Mouse (Mus musculus): ENCODE measurements at regions not wholly inside any gene's neighbourhood (a gene's known extent, or its start where the extent isn't known, plus 50 kb on each side); places are given as distances from the start of the nearest gene placed in this dataset.

- DNase-seq: no peak
Measured at GRCm38 (mm10) chr11:71414403-71415140, 184.0 kb upstream of the Nlrp1b start.

GRCm38 (mm10) chr11:71415451-71415850, 184.9 kb upstream of the Nlrp1b start:
- DNase-seq: no peak

GRCm38 (mm10) chr11:71422291-71422840, 191.8 kb upstream of the Nlrp1b start:
- no peak for DNase-seq

GRCm38 (mm10) chr11:71423242-71423641, 192.7 kb upstream of the Nlrp1b start:
- no peak for DNase-seq

DNA sequence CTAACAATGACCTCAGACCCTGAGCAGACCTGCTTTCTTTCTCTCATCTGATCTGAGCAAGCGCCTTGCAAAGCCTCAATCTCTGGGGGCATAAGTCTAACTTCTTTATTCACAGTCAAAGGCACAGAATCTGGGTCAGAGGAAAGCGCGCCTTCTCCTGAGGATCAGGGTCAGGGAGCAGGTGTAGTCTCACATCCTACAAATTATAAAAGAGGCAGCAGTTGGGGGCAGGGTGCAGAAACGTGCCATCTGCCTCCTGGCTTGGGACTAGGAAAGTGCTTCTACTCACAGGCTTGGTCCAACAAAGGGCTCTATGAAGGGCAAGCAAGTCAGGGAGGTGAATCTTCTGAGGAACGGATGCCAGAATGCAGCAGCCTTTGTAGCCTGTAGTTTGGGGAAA, 194.3 kb upstream of the Nlrp1b start:
- no peak for DNase-seq

DNA sequence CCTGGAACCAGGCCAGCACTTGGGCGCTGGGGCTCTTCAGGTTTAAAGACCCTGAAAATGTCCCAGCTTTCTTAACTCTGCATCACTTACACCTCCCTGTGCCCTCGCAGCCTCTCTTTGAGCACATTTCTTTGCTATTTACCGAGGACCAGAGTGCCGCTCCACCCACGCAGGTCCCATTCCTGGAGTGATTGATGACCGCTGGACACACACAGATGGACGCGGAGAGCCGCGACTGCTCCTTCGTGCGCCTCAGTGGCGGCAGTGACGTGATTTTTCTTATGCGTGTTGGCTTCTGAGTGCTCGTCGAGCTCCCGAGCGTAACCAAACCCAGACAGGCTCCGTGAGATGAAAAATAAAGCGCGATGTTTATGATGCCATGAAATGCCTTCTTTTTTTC, 199.2 kb upstream of the Nlrp1b start:
- DNase-seq: no peak

DNA sequence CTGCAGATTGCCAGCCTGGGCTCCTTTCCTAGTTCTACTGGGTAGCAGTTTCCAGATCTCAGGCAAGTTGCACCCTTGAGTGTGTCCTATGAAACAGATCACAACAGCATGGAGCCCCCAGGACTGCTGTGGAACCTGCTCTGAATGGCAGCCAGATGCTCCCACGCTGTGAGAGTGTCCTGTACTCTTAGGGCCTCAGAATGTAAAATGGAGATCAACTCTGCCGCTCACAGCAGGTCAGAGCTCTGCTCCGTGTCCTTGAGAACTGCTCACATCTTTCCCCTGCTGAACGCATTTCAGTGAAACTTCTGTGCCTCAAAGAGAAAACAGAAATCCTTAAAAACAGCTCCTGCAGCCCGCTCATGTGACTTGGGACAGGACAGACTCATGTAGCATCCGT, 203.7 kb upstream of the Nlrp1b start:
- DNase-seq: no peak

- no peak for DNase-seq
Measured at GRCm38 (mm10) chr11:71434886-71435285, 204.4 kb upstream of the Nlrp1b start.

- DNase-seq: no peak
Measured at GRCm38 (mm10) chr11:71435745-71436144, 205.2 kb upstream of the Nlrp1b start.

DNA sequence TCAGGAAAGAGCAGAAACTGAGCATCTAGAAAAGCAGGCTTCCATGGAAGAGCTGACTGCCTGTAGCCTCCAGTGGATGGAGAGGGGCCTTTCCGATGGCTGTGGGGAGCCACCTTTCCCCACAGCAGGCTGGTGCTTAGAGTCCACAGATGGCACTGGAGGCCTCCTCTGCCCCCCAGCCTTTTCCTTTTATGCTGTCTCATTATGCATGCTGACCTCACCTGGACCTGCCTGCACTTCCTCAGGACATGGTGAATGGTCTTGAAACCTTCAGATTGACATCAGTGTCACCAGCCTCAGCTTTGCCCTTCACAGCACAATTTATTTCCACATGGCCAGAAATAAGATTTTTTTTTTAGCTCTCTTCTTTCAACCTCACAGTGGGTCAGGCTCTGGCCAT, 205.8 kb upstream of the Nlrp1b start:
- DNase-seq: no peak

- DNase-seq: peak; percentile 68 to 69
Measured at GRCm38 (mm10) chr11:71436801-71437200, 206.3 kb upstream of the Nlrp1b start.

DNA sequence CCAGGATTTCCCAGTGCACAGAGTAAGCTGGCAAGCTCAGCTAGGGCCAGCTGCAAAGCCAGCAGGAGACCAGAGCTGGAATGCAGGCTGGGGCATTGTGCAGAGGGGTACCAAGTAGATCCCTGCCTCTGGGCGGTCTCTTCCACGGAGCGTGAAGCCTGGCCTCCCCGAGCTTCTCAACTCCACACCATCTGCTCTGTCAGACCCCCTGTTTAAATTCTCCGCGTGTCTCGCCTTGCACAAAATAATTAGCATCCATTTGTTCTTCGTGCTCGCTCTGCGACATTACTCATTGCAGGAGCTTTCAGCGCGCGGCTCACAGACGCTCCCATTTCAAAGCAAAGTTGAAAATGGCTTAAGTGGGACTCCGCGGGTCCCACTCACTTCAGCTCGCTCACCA, 209.3 kb upstream of the Nlrp1b start:
- peak; percentile 70 to 72 for DNase-seq

GRCm38 (mm10) chr11:71440392-71440791, 209.9 kb upstream of the Nlrp1b start:
- DNase-seq: peak in 1 of 2 experiments; percentile 19

- no peak for DNase-seq
Measured at GRCm38 (mm10) chr11:71444056-71444455, 213.5 kb upstream of the Nlrp1b start.

DNA sequence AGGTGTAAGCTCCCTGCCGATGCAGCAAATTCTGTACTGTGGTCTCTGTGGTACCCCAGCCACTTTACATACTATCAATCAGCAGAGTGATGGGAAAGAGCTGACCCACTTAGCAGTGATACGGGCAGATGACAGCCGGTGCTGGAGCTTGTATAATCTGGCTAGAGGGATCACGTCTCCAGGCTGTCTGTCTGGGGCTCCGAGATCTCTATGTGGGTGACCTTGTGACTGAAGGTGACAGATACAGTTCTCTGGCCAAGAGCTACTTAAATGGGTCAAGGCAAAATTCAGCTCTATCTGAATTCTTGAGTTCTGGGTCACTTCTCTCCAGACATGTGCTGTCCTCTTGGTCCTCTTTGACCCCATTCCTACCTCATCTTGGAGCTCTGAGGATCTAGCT, 216.1 kb upstream of the Nlrp1b start:
- no peak for DNase-seq

- peak in 1 of 2 experiments; percentile 37 for DNase-seq
Measured at GRCm38 (mm10) chr11:71447841-71448745, 217.6 kb upstream of the Nlrp1b start.

DNA sequence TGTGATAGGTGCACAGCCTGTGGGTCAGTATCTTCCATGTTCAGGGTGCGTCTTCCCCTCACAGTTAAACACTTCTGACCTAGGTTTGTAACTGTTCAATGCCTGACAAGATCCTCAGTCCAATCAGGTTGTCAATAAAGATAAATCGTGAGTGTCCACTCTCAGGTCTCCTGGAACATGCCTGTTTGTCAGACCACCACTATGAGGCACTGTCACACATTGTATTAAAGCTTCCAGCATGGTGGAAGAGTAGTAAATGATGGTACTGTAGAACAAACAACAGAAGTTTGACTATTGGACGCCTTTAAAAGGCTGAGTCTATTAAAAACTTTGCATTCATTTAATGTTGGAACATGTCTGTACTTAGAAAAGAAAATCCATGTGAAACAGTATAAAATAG, 249.6 kb upstream of the Nlrp1b start:
- DNase-seq: no peak

DNA sequence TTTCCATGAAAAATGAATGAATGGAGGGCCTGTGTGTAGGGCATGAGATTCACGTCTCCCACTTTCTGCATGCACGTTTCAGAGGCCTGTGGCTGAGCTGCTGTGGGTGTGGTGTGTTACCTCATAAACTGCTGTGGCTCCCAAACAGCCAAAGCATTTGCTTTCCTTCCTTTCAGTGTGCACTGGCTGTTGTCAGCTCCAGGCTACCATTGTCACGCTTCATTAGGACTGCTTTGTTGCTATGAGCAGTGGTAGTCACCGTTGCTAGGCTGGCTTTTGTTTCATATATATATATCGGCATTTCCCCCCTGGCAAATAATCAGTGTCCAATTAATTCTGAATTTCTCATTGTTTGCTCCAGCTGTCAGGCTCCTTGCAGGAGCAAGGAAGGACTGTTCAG, 251.9 kb upstream of the Wscd1 start:
- no peak for DNase-seq

DNA sequence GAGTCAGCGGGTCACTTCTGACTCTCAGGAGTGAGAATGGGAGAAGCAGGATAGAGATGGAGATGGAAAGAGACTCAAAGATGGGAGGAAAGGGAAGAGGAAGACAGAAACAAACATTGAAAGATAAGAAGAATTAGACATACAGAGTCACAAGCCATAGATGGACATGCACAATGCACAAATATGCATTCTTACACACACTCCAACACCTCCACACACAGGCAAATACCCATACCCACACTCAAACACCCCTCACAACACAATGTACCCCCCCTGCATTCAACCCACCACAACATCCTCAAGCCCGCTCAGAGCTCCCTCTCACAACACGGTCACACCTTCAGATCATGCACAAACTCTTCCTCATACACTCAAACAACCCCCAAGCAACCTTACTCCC, 251.4 kb upstream of the Wscd1 start:
- no peak for DNase-seq

- DNase-seq: no peak
Measured at GRCm38 (mm10) chr11:71502156-71502555, 247.6 kb upstream of the Wscd1 start.

GRCm38 (mm10) chr11:71512271-71513066, 237.3 kb upstream of the Wscd1 start:
- no peak for DNase-seq

- DNase-seq: no peak
Measured at GRCm38 (mm10) chr11:71513067-71513350, 236.7 kb upstream of the Wscd1 start.

GRCm38 (mm10) chr11:71515264-71515663, 234.5 kb upstream of the Wscd1 start:
- DNase-seq: no peak

All from layer of hippocampus, postnatal 36 days (tissue).